Mouse (Mus musculus) erythroblast, embryonic 14.5 days (primary cell): Measurements from ENCODE around the gene Sumf2. TPM values are rescaled to one million over a fixed set of nuclear protein-coding genes. Genes with fewer than 3 reads are reported as not detected.

Experiments used
- H3K27me3 ChIP-seq: 2 replicates; pipeline ENCODE4 v1.6.1; 2012; ENCODE audit warnings: inconsistent platforms; ENCODE audit not compliant: control insufficient read depth
- H3K36me3 ChIP-seq: 2 replicates; pipeline ENCODE4 v1.6.1; 2012; ENCODE audit warnings: mild to moderate bottlenecking, inconsistent platforms; ENCODE audit not compliant: control insufficient read depth
- H3K4me1 ChIP-seq: 2 replicates; pipeline ENCODE4 v1.6.1; 2012; ENCODE audit warnings: inconsistent platforms; ENCODE audit not compliant: control insufficient read depth
- H3K4me3 ChIP-seq: replicated peaks from 2 replicates; pipeline ENCODE3; 2012; ENCODE audit warnings: moderate library complexity, mild to moderate bottlenecking, inconsistent platforms
- H3K9me3 ChIP-seq: 2 replicates; pipeline ENCODE4 v1.6.1; 2012; ENCODE audit warnings: low read length, inconsistent platforms, mixed read lengths; ENCODE audit not compliant: control insufficient read depth
- GATA1 ChIP-seq: IDR thresholded peaks from 2 replicates; pipeline ENCODE4 v1.6.1; 2012; ENCODE audit warnings: low read length, inconsistent platforms, mixed read lengths
- TAL1 ChIP-seq: IDR thresholded peaks from 3 replicates; pipeline ENCODE4 v1.6.1; 2012; ENCODE audit warnings: low read length, inconsistent platforms, mixed read lengths
- polyA plus RNA-seq: library from polyadenylated mRNA; stranded (reverse); fragments of >175 nt; gene quantifications from 2 replicates; pipeline ENCODE4 v1.2.3, GENCODE M21; 2012

The Sumf2 gene
- polyA plus RNA-seq, 1 experiment = 0.97 TPM

GRCm38 (mm10) chr5:129895198-129896088 is 48.7 kb downstream of the Sumf2 start, which contains the start of gene Zbed5:
Zbed5 (plus strand) TSS chr5:129895723.
- TF ChIP-seq TAL1 = no peak
- no peak for TF ChIP-seq GATA1
- Histone ChIP-seq H3K9me3 (peaks cover 2% of the 10 kb centered on the region), H3K4me1 (peaks cover 22% of the 10 kb centered on the region), H3K36me3 (no peaks in the 10 kb centered on the region), H3K27me3 (0 out of 2 replicates have a peak, but pooled peaks cover 3% of the 10 kb centered on the region), H3K4me3 (peak within 1 kb of the TSS; percentile 60)

GRCm38 (mm10) chr5:129898449-129898848 is 51.7 kb downstream of the Sumf2 start, which contains the start of gene Phkg1:
Phkg1 (minus strand) TSS chr5:129898549.
- TF ChIP-seq TAL1 (no peak), GATA1 (no peak)
- H3K9me3 ChIP-seq = no peaks in the 10 kb centered on the region
- H3K4me3 ChIP-seq = no peak within 1 kb of the TSS
- no peaks in the 10 kb centered on the region for H3K36me3 ChIP-seq
- H3K4me1 ChIP-seq = peaks cover 16% of the 10 kb centered on the region
- H3K27me3 ChIP-seq = no peaks in the 10 kb centered on the region

- peaks cover 22% of the 10 kb centered on the region for H3K4me1 ChIP-seq
- no peaks in the 10 kb centered on the region for H3K9me3 ChIP-seq
- peaks cover 17% of the 10 kb centered on the region for H3K27me3 ChIP-seq
- no peak for TF ChIP-seq TAL1
- TF ChIP-seq GATA1 = no peak
- no peaks in the 10 kb centered on the region for H3K36me3 ChIP-seq
- H3K4me3 ChIP-seq = peak overlapping the region; percentile 81
Observed at GRCm38 (mm10) chr5:129907775-129908174, 61.0 kb downstream of the Sumf2 start.

- H3K4me3 ChIP-seq = peak within 1 kb of the TSS; percentile 81
- no peaks in the 10 kb centered on the region for H3K9me3 ChIP-seq
- H3K27me3 ChIP-seq = peaks cover 17% of the 10 kb centered on the region
- peaks cover 23% of the 10 kb centered on the region for H3K4me1 ChIP-seq
- TF ChIP-seq GATA1 (no peak), TAL1 (no peak)
- no peaks in the 10 kb centered on the region for H3K36me3 ChIP-seq
Observed at GRCm38 (mm10) chr5:129908242-129908965, 61.6 kb downstream of the Sumf2 start, which contains the start of gene Nupr1l. Nupr1l (plus strand) TSS chr5:129908540.

- no peak for TF ChIP-seq GATA1
- TF ChIP-seq TAL1 = no peak
- H3K4me3 ChIP-seq = peak overlapping the region; percentile 81
Observed at GRCm38 (mm10) chr5:129909147-129909546, 62.4 kb downstream of the Sumf2 start.

GRCm38 (mm10) chr5:129909591-129909990 is 62.8 kb downstream of the Sumf2 start:
- Histone ChIP-seq H3K4me1 (peaks cover 26% of the 10 kb centered on the region), H3K9me3 (no peaks in the 10 kb centered on the region), H3K4me3 (no peak overlapping the region), H3K36me3 (no peaks in the 10 kb centered on the region), H3K27me3 (peaks cover 17% of the 10 kb centered on the region)
- TF ChIP-seq TAL1 (no peak), GATA1 (no peak)

More at GRCm38 (mm10) chr5:129909147-129909546, 62.4 kb downstream of the Sumf2 start:
- Histone ChIP-seq H3K4me1 (peaks cover 26% of the 10 kb centered on the region), H3K27me3 (peaks cover 17% of the 10 kb centered on the region), H3K9me3 (no peaks in the 10 kb centered on the region), H3K36me3 (no peaks in the 10 kb centered on the region)

Other genes starting within 250 kb of the Sumf2 start
- 0.01 TPM in 1 of 2 replicates, not detected in the other for gene Zfp11, start 176.9 kb upstream of the Sumf2 start, polyA plus RNA-seq
- not detected in 2 replicates for gene Sept14, start 138.5 kb upstream of the Sumf2 start, polyA plus RNA-seq
- gene Mrps17, start 131.5 kb upstream of the Sumf2 start, polyA plus RNA-seq = 1.5 and 1.6 TPM in 2 replicates
- gene Nipsnap2, start 121.9 kb upstream of the Sumf2 start, polyA plus RNA-seq = 1.9 and 2.4 TPM in 2 replicates
- 0.92 and 1.4 TPM in 2 replicates for gene Psph, start 59.5 kb upstream of the Sumf2 start, polyA plus RNA-seq
- gene Chchd2, start 40.5 kb downstream of the Sumf2 start, polyA plus RNA-seq = 80.6 and 90.6 TPM in 2 replicates
- 0.04 TPM in 1 of 2 replicates, not detected in the other for gene Zbed5, start 48.7 kb downstream of the Sumf2 start, polyA plus RNA-seq
- gene Phkg1, start 51.6 kb downstream of the Sumf2 start, polyA plus RNA-seq = not detected in 2 replicates
- not detected in 2 replicates for gene Nupr1l, start 61.6 kb downstream of the Sumf2 start, polyA plus RNA-seq
- gene Vkorc1l1, start 95.0 kb downstream of the Sumf2 start, polyA plus RNA-seq = 0.92 and 1.9 TPM in 2 replicates
- gene Gusb, start 156.1 kb downstream of the Sumf2 start, polyA plus RNA-seq = 0.28 and 0.51 TPM in 2 replicates
- 1.0 and 2.1 TPM in 2 replicates for gene Asl, start 182.3 kb downstream of the Sumf2 start, polyA plus RNA-seq
- 1.1 and 2.1 TPM in 2 replicates for gene Crcp, start 182.3 kb downstream of the Sumf2 start, polyA plus RNA-seq
- 2.3 and 3.4 TPM in 2 replicates for gene Tpst1, start 226.3 kb downstream of the Sumf2 start, polyA plus RNA-seq